Mouse (Mus musculus) hindbrain, embryonic 16.5 days (tissue): ENCODE results near the gene Cenpv. TPM values are rescaled to one million over a fixed set of nuclear protein-coding genes. Genes with fewer than 3 reads are reported as not detected.
"Not testable (repeated sequence)": the region's sequence is repeated elsewhere in the genome, so short reads cannot be mapped to it uniquely, and the experiment has no call there.

Experiments used
- ATAC-seq: fragments of 200-750 bp; cut with Nextera tagmentation; 2 replicates; pipeline ENCODE4 v1.8.0; 2017; ENCODE audit warnings: moderate TSS enrichment, moderate library complexity
- H3K27ac ChIP-seq: fragments of 300-500 bp; sonication (generic); 2 replicates; pipeline ENCODE4 v1.5.1; 2014; ENCODE audit warnings: low read depth, mild to moderate bottlenecking, control low read depth, low read length, moderate library complexity
- H3K27me3 ChIP-seq: fragments of 300-500 bp; sonication (generic); replicated peaks from 2 replicates; pipeline ENCODE4 v1.6.1; 2014; ENCODE audit warnings: low read length; ENCODE audit not compliant: control insufficient read depth, insufficient read depth
- H3K36me3 ChIP-seq: fragments of 300-500 bp; sonication (generic); 2 replicates; pipeline ENCODE4 v1.6.1; 2014; ENCODE audit warnings: mild to moderate bottlenecking, low read length, moderate library complexity, mixed read lengths; ENCODE audit not compliant: control insufficient read depth, insufficient read depth
- H3K4me1 ChIP-seq: fragments of 300-500 bp; sonication (generic); 2 replicates; pipeline ENCODE4 v1.6.1; 2014; ENCODE audit warnings: low read depth, low read length; ENCODE audit not compliant: control insufficient read depth, insufficient read depth
- H3K4me2 ChIP-seq: fragments of 300-500 bp; sonication (generic); 2 replicates; pipeline ENCODE4 v1.6.1; 2014; ENCODE audit warnings: mild to moderate bottlenecking, low read length, control low read depth, moderate library complexity
- H3K4me3 ChIP-seq: fragments of 300-500 bp; sonication (generic); 2 replicates; pipeline ENCODE4 v1.5.1; 2014; ENCODE audit warnings: mild to moderate bottlenecking, low read length, control low read depth, moderate library complexity
- H3K9ac ChIP-seq: fragments of 300-500 bp; sonication (generic); 2 replicates; pipeline ENCODE4 v1.6.1; 2014; ENCODE audit warnings: low read depth, mild to moderate bottlenecking, control low read depth, low read length, moderate library complexity
- H3K9me3 ChIP-seq: fragments of 300-500 bp; sonication (generic); 2 replicates; pipeline ENCODE4 v1.6.1; 2014; ENCODE audit warnings: mild to moderate bottlenecking, low read length, moderate library complexity; ENCODE audit not compliant: control insufficient read depth
- WGBS: fragments of 180-500 bp; shearing (Covaris S2); extraction: QIAGEN DNeasy Blood & Tissue Kit; methylation state at CpG from one replicate; pipeline ENCODE4 v1.1.7; 2014; 5-methylcytosine and 5-hydroxymethylcytosine counted together
- polyA plus RNA-seq: library from polyadenylated mRNA; unstranded; fragments of >200 nt; fragmentation: Nextera tagmentation; extraction: Ambion mirVana; gene quantifications from 2 replicates; pipeline ENCODE4 v1.2.1, GENCODE M21; 2015

Cenpv gene
- polyA plus RNA-seq, 1 experiment from 2014 or later = 23.8 TPM

DNA sequence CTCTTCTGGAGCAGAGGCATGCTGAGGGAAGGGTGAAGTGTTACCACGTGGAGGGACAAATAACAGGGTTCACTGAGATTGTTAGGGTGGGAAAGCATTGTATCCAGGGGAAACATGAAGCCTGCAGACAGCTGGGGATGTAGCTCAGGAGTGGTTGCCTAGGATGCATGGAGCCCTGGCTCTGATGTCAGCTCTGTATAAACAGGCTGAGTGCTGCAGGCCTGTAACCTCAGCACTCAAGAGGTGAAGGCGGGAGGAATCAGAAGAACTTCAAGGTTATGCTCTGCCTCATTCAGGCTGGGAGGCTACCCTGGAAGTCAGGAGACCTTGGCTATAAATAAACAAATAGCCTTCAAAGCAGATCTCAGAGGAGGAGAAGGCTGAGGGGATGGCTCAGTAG is 20.1 kb downstream of the Cenpv start:
- H3K36me3 ChIP-seq = no peaks in the 10 kb centered on the region
- no peak overlapping the region for H3K4me3 ChIP-seq
- no peak overlapping the region for H3K9ac ChIP-seq
- H3K9me3 ChIP-seq = no peaks in the 10 kb centered on the region
- H3K4me1 ChIP-seq = no peaks in the 10 kb centered on the region
- H3K27ac ChIP-seq = no peak overlapping the region
- WGBS = 22% methylated on average over 2 of the region's 2 CpGs
- H3K27me3 ChIP-seq = no peaks in the 10 kb centered on the region
- 0 out of 2 replicates have a peak, but pooled peaks have one; percentile 20 for ATAC-seq
- H3K4me2 ChIP-seq = no peak overlapping the region

DNA sequence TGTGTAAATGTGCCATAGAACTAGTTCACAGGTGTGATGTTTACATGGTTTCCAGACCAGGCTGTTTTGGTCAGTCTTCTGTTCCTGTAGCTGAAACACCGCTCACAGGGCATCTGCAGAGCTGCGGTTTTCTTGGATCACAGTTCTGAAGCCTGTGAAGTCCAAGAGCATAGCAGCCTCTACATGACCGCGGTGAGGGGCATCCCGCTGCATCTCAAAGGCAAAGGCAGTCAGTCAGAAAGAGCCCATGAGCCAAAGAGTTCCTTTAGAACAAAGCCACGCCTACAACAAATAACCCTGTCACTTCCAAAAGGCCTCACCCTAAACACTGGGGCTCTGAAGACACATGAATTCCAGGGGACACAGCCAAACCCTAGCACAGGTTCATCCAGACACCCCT is 25.8 kb downstream of the Cenpv start:
- ATAC-seq = no peak
- no peaks in the 10 kb centered on the region for H3K36me3 ChIP-seq
- 67% methylated on average over 6 of the region's 6 CpGs for WGBS
- H3K27me3 ChIP-seq = no peaks in the 10 kb centered on the region
- H3K9me3 ChIP-seq = no peaks in the 10 kb centered on the region
- no peak overlapping the region for H3K4me2 ChIP-seq
- no peak overlapping the region for H3K27ac ChIP-seq
- no peak overlapping the region for H3K9ac ChIP-seq
- no peaks in the 10 kb centered on the region; the same call in 1 of the 2 replicates for H3K4me1 ChIP-seq
- H3K4me3 ChIP-seq = no peak overlapping the region

DNA sequence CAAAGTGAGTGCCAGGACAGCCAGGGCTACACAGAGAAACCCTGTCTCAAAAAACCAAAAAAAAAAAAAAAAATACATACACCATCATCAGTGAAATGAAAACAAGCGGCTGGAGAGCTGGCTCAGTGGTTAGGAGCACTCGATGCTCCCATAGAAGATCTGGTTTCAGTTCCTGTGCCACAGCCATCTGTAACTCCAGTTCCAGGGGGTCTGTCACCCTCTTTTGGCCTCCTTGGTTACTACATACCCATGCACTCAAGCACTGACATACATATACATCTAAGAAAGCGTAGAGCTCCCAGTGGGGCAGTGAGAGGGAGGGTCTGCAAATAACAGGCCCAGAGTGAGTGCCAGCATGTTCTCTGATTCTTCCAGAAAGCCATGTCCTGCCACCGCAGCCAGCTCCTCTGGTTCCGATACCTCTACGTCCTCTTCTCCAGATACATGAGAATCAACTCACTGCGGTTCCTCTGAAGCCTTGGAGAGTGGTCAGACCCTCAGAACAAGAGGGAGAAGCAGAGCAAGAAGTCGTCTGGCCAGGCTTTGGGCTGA is 26.5 kb downstream of the Cenpv start:
- Histone ChIP-seq H3K4me1 (no peaks in the 10 kb centered on the region; the same call in 1 of the 2 replicates), H3K27me3 (no peaks in the 10 kb centered on the region), H3K27ac (no peak overlapping the region), H3K4me3 (no peak overlapping the region), H3K36me3 (no peaks in the 10 kb centered on the region), H3K9ac (no peak overlapping the region), H3K9me3 (no peaks in the 10 kb centered on the region), H3K4me2 (no peak overlapping the region)
- ATAC-seq = no peak
- WGBS = 91% methylated on average over 8 of the region's 8 CpGs

DNA sequence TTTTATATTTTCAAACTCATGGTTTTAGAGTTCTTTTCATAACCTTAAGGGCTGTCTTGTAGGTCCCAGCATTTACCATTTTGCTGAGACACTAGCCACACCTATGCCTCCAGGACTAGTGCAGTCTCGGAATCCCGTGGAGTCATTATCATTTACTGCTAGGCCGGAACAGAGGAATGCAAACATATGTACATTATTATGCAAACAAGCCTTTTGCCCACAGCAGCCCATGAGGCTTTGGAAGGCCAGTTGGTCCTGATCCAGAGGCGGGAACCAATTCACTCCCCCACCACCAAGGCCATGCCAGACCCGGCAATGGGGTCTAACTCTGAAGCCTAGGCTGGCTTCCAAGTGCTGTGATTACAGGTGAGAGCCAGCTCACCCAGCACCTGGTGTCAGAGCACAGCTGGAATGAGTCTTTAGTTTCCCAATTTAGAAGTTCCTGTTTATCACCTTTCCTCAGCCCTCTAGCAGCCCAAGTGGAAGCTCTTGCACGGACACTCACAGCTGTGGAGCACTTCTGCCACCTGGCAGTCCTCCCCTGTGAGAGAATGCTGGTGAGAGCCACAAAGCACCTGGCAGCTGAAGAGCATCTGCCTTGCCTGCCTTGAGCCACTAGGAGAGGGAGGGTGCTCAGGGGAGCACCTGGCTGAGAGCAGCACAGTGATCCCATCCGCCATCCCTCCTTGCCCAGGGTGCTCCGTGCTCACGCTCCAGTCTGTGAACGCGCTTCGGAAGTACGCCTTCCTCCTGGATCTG is 27.4 kb downstream of the Cenpv start:
- no peak overlapping the region for H3K4me2 ChIP-seq
- ATAC-seq = no peak
- no peak overlapping the region for H3K27ac ChIP-seq
- H3K4me3 ChIP-seq = no peak overlapping the region
- H3K9me3 ChIP-seq = no peaks in the 10 kb centered on the region
- H3K4me1 ChIP-seq = no peaks in the 10 kb centered on the region; the same call in 1 of the 2 replicates
- no peaks in the 10 kb centered on the region for H3K36me3 ChIP-seq
- no peaks in the 10 kb centered on the region for H3K27me3 ChIP-seq
- WGBS = 68% methylated on average over 13 of the region's 13 CpGs
- no peak overlapping the region; the same call in 1 of the 2 replicates for H3K9ac ChIP-seq

GRCm38 (mm10) chr11:62510956-62511355 is 28.1 kb downstream of the Cenpv start:
- no peak overlapping the region for H3K4me2 ChIP-seq
- H3K9ac ChIP-seq = no peak overlapping the region
- H3K27ac ChIP-seq = no peak overlapping the region
- H3K27me3 ChIP-seq = no peaks in the 10 kb centered on the region
- H3K9me3 ChIP-seq = no peaks in the 10 kb centered on the region
- no peak for ATAC-seq
- WGBS = 89% methylated on average over 5 of the region's 5 CpGs
- no peaks in the 10 kb centered on the region for H3K36me3 ChIP-seq
- no peaks in the 10 kb centered on the region; the same call in 1 of the 2 replicates for H3K4me1 ChIP-seq
- H3K4me3 ChIP-seq = no peak overlapping the region

- 78% methylated on average over 3 of the region's 3 CpGs for WGBS
Observed at GRCm38 (mm10) chr11:62509571-62509970, 29.5 kb downstream of the Cenpv start.

GRCm38 (mm10) chr11:62508816-62509215 is 30.2 kb downstream of the Cenpv start:
- not testable (repeated sequence) for H3K9ac ChIP-seq, H3K27me3 ChIP-seq, ATAC-seq, H3K4me1 ChIP-seq, H3K9me3 ChIP-seq, H3K4me3 ChIP-seq, H3K27ac ChIP-seq, H3K4me2 ChIP-seq, H3K36me3 ChIP-seq
- WGBS = 96% methylated on average over 5 of the region's 5 CpGs

More at GRCm38 (mm10) chr11:62509571-62509970, 29.5 kb downstream of the Cenpv start:
- no peak for ATAC-seq
- Histone ChIP-seq H3K4me3 (no peak overlapping the region), H3K9me3 (no peaks in the 10 kb centered on the region), H3K4me1 (no peaks in the 10 kb centered on the region; the same call in 1 of the 2 replicates), H3K9ac (no peak overlapping the region), H3K4me2 (no peak overlapping the region), H3K27ac (no peak overlapping the region), H3K36me3 (no peaks in the 10 kb centered on the region), H3K27me3 (no peaks in the 10 kb centered on the region)

DNA sequence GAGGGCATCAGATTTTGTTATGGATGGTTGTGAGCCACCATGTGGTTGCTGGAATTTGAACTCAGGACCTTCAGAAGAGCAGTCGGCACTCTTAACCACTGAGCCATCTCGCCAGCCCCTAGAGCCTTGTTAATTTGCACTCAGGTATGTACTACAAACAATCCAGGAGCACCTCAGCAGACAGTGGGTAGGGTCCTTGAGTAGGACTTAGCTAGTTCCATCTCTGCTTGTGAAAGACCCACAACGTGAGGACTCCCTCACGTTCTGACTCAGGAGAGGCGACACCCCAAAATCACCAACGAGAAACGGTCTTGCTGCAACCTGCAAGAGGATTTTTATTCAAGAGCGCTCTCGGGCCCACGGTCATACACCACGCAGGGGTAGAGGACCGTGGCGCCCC is 30.7 kb downstream of the Cenpv start:
- H3K9me3 ChIP-seq, H3K9ac ChIP-seq, H3K4me1 ChIP-seq, H3K27me3 ChIP-seq, H3K36me3 ChIP-seq, H3K27ac ChIP-seq, ATAC-seq, H3K4me2 ChIP-seq, H3K4me3 ChIP-seq: not testable (repeated sequence)
- WGBS = 97% methylated on average over 13 of the region's 13 CpGs

DNA sequence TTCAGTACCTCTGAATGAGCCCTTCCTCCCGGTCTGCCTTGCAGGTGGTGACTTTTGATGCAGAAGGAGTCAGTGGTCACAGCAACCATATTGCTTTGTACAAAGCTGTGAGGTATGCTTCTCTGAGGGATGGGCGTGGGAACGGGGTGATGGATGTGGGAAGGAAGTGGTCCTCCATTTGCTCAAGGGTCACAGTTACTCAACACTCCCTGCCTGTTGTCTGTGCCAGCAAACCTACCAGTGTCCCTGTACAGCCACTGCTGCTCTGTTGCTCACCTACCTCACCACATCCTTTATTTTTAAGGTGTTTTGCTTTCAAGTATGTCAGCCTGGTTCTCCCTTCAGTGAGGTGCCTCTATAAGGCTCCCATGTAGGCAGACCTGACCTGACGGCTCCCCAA is 31.4 kb downstream of the Cenpv start:
- no peak overlapping the region for H3K4me3 ChIP-seq
- WGBS = 79% methylated on average over 4 of the region's 4 CpGs
- no peaks in the 10 kb centered on the region for H3K36me3 ChIP-seq
- no peak for ATAC-seq
- no peaks in the 10 kb centered on the region; the same call in 1 of the 2 replicates for H3K4me1 ChIP-seq
- no peaks in the 10 kb centered on the region for H3K27me3 ChIP-seq
- no peaks in the 10 kb centered on the region for H3K9me3 ChIP-seq
- H3K9ac ChIP-seq = no peak overlapping the region
- H3K4me2 ChIP-seq = no peak overlapping the region
- no peak overlapping the region for H3K27ac ChIP-seq
